Mouse (Mus musculus): ENCODE data around the gene Rpl9-ps1. TPM values are rescaled to one million over a fixed set of nuclear protein-coding genes. Genes with fewer than 3 reads are reported as not detected.

Rpl9-ps1 gene
- polyA plus RNA-seq, 1 experiment from 2014 or later = not detected

DNA sequence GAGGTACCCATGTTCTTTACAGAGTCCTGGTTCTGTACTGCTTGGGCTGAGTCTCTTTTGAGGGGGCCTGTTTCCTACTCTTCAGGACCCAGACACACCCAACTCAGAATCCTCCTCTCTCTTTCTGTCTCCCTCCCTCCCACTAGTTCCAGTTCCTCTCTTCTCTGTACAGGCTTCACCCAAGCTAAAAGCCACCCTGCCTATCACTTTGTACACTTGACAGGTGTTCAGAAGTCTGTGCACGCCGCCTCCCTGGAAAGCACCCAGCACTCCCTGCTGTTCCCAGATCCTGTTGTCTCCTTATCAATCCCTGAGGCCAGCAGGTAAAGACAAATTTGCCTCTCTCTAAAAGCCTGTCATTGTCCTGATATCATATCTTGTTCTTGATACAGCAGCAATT, 34.5 kb downstream of the Rpl9-ps1 start:
- Histone ChIP-seq H3K27me3 (ENCODE audit: control insufficient read depth, insufficient read depth, low read length) (no peaks in the 10 kb centered on the region), H3K27ac (ENCODE audit: low read depth, low read length) (no peak overlapping the region), H3K9me3 (ENCODE audit: control insufficient read depth, low read length) (no peaks in the 10 kb centered on the region), H3K4me3 (ENCODE audit: low read depth, low read length) (no peak overlapping the region), H3K36me3 (ENCODE audit: control insufficient read depth, insufficient read depth, low read length) (no peaks in the 10 kb centered on the region), H3K9ac (ENCODE audit: low read length) (no peak overlapping the region), H3K4me1 (replicated peaks; ENCODE audit: control insufficient read depth, insufficient read depth, low read length) (no peaks in the 10 kb centered on the region), H3K4me2 (ENCODE audit: low read depth, low read length, severe bottlenecking) (no peak overlapping the region)
- DNase-seq (ENCODE audit: low spot score) (no peak), ATAC-seq (replicated peaks; ENCODE audit: low FRiP score) (no peak)
- 83% methylated on average over 2 of the region's 2 CpGs for WGBS

GRCm38 (mm10) chr11:83606396-83606795, 39.0 kb downstream of the Rpl9-ps1 start:
- WGBS = 56% methylated on average over 1 of the region's 1 CpGs

DNA sequence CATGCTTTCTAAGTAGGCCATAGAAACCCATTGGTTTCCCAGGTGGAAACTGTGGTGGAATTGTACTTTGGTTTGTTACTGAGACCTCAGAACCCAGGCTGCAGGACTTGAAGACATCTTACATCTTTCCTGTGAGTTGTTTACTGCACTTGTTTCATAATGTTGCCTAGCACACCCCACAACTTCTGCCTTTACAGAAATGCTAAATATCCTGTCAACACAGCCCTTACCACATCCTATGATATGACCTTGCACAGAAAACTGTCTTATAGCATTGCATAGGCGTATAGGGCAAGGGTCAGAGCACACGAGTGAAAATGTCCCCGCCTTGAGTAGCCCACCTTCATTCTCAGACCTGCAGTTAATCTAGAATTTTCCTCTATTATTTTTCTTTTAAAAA, 39.9 kb downstream of the Rpl9-ps1 start:
- no peak overlapping the region for H3K27ac ChIP-seq (ENCODE audit: low read depth, low read length)
- no peak overlapping the region for H3K4me2 ChIP-seq (ENCODE audit: low read depth, low read length, severe bottlenecking)
- ATAC-seq (replicated peaks; ENCODE audit: low FRiP score) (no peak), DNase-seq (ENCODE audit: low spot score) (no peak)
- no peaks in the 10 kb centered on the region for H3K27me3 ChIP-seq (ENCODE audit: control insufficient read depth, insufficient read depth, low read length)
- no peak overlapping the region for H3K9ac ChIP-seq (ENCODE audit: low read length)
- no peaks in the 10 kb centered on the region for H3K9me3 ChIP-seq (ENCODE audit: control insufficient read depth, low read length)
- H3K36me3 ChIP-seq (ENCODE audit: control insufficient read depth, insufficient read depth, low read length) = no peaks in the 10 kb centered on the region
- no peak overlapping the region for H3K4me3 ChIP-seq (ENCODE audit: low read depth, low read length)
- H3K4me1 ChIP-seq (replicated peaks; ENCODE audit: control insufficient read depth, insufficient read depth, low read length) = no peaks in the 10 kb centered on the region
- 95% methylated on average over 3 of the region's 3 CpGs for WGBS

More at GRCm38 (mm10) chr11:83606396-83606795, 39.0 kb downstream of the Rpl9-ps1 start:
- no peak overlapping the region for H3K9ac ChIP-seq (ENCODE audit: low read length)
- H3K4me3 ChIP-seq (ENCODE audit: low read depth, low read length) = no peak overlapping the region
- no peaks in the 10 kb centered on the region for H3K9me3 ChIP-seq (ENCODE audit: control insufficient read depth, low read length)
- no peaks in the 10 kb centered on the region for H3K4me1 ChIP-seq (replicated peaks; ENCODE audit: control insufficient read depth, insufficient read depth, low read length)
- H3K4me2 ChIP-seq (ENCODE audit: low read depth, low read length, severe bottlenecking) = no peak overlapping the region
- ATAC-seq (replicated peaks; ENCODE audit: low FRiP score) = no peak
- no peaks in the 10 kb centered on the region for H3K36me3 ChIP-seq (ENCODE audit: control insufficient read depth, insufficient read depth, low read length)
- no peaks in the 10 kb centered on the region for H3K27me3 ChIP-seq (ENCODE audit: control insufficient read depth, insufficient read depth, low read length)
- H3K27ac ChIP-seq (ENCODE audit: low read depth, low read length) = no peak overlapping the region
- no peak for DNase-seq (ENCODE audit: low spot score)

DNA sequence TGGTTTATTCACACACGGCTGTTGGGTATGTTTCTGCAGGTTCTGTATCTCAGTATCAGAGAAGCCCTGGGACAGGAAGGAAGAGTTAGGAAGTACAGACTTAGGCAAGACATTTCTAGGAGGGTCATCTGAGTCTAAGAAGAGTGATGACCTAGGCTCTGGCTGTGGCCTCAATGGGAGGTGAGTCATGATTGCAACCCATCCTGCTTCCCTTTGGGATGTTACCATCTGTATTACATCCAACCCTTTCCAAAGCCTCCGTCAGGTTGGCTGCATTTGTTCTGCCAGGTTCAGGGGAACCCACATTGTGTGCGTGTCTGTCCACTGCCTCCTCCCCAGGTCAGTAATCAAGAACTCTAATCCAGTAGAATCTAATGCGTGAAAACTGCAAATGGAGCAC, 40.7 kb downstream of the Rpl9-ps1 start:
- no peaks in the 10 kb centered on the region for H3K9me3 ChIP-seq (ENCODE audit: control insufficient read depth, low read length)
- ATAC-seq (replicated peaks; ENCODE audit: low FRiP score) = no peak
- H3K36me3 ChIP-seq (ENCODE audit: control insufficient read depth, insufficient read depth, low read length) = no peaks in the 10 kb centered on the region
- 86% methylated on average over 4 of the region's 4 CpGs for WGBS
- H3K4me3 ChIP-seq (ENCODE audit: low read depth, low read length) = no peak overlapping the region
- H3K4me1 ChIP-seq (replicated peaks; ENCODE audit: control insufficient read depth, insufficient read depth, low read length) = no peaks in the 10 kb centered on the region
- H3K27ac ChIP-seq (ENCODE audit: low read depth, low read length) = no peak overlapping the region
- H3K27me3 ChIP-seq (ENCODE audit: control insufficient read depth, insufficient read depth, low read length) = no peaks in the 10 kb centered on the region
- DNase-seq (ENCODE audit: low spot score) = no peak
- H3K4me2 ChIP-seq (ENCODE audit: low read depth, low read length, severe bottlenecking) = no peak overlapping the region
- H3K9ac ChIP-seq (ENCODE audit: low read length) = no peak overlapping the region

GRCm38 (mm10) chr11:83603399-83603798, 42.0 kb downstream of the Rpl9-ps1 start:
- Histone ChIP-seq H3K9ac (ENCODE audit: low read length) (no peak overlapping the region), H3K36me3 (ENCODE audit: control insufficient read depth, insufficient read depth, low read length) (no peaks in the 10 kb centered on the region), H3K27ac (ENCODE audit: low read depth, low read length) (no peak overlapping the region), H3K4me3 (ENCODE audit: low read depth, low read length) (no peak overlapping the region), H3K4me1 (replicated peaks; ENCODE audit: control insufficient read depth, insufficient read depth, low read length) (no peaks in the 10 kb centered on the region), H3K9me3 (ENCODE audit: control insufficient read depth, low read length) (no peaks in the 10 kb centered on the region), H3K4me2 (ENCODE audit: low read depth, low read length, severe bottlenecking) (no peak overlapping the region), H3K27me3 (ENCODE audit: control insufficient read depth, insufficient read depth, low read length) (no peaks in the 10 kb centered on the region)
- WGBS = 93% methylated on average over 3 of the region's 3 CpGs
- no peak for ATAC-seq (replicated peaks; ENCODE audit: low FRiP score)
- no peak for DNase-seq (ENCODE audit: low spot score)

DNA sequence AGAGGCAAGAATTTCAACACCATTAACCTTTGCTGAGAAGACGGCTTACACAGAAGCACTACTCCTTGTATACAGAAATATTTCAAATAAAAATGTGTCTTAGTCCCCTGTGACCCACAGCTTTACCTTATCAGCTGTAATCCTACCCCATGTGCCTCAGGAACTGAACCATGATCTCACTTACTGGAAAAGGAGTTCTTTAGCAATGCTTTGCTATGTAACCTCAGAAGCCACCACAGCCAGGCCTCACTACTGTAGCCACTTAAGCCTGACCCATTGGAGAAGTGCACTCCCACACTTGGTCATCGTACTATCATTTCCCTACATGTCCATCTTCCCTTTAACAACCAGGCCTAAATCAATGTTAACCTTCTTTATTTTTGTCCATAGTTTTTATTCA, 44.8 kb downstream of the Rpl9-ps1 start:
- Histone ChIP-seq H3K9me3 (ENCODE audit: control insufficient read depth, low read length) (no peaks in the 10 kb centered on the region), H3K27me3 (ENCODE audit: control insufficient read depth, insufficient read depth, low read length) (no peaks in the 10 kb centered on the region), H3K4me2 (ENCODE audit: low read depth, low read length, severe bottlenecking) (no peak overlapping the region), H3K9ac (ENCODE audit: low read length) (no peak overlapping the region), H3K27ac (ENCODE audit: low read depth, low read length) (no peak overlapping the region), H3K4me1 (replicated peaks; ENCODE audit: control insufficient read depth, insufficient read depth, low read length) (no peaks in the 10 kb centered on the region), H3K36me3 (ENCODE audit: control insufficient read depth, insufficient read depth, low read length) (no peaks in the 10 kb centered on the region), H3K4me3 (ENCODE audit: low read depth, low read length) (no peak overlapping the region)
- DNase-seq (ENCODE audit: low spot score) = no peak
- 89% methylated on average over 2 of the region's 2 CpGs for WGBS
- no peak for ATAC-seq (replicated peaks; ENCODE audit: low FRiP score)

GRCm38 (mm10) chr11:83598991-83599390, 46.4 kb downstream of the Rpl9-ps1 start:
- Histone ChIP-seq H3K27me3 (ENCODE audit: control insufficient read depth, insufficient read depth, low read length) (no peaks in the 10 kb centered on the region), H3K4me1 (replicated peaks; ENCODE audit: control insufficient read depth, insufficient read depth, low read length) (no peaks in the 10 kb centered on the region), H3K9ac (ENCODE audit: low read length) (no peak overlapping the region), H3K9me3 (ENCODE audit: control insufficient read depth, low read length) (no peaks in the 10 kb centered on the region), H3K36me3 (ENCODE audit: control insufficient read depth, insufficient read depth, low read length) (no peaks in the 10 kb centered on the region), H3K4me2 (ENCODE audit: low read depth, low read length, severe bottlenecking) (no peak overlapping the region), H3K4me3 (ENCODE audit: low read depth, low read length) (no peak overlapping the region), H3K27ac (ENCODE audit: low read depth, low read length) (no peak overlapping the region)
- 84% methylated on average over 3 of the region's 3 CpGs for whole genome bisulfite sequencing
- no peak for DNase-seq (ENCODE audit: low spot score)
- no peak for ATAC-seq (replicated peaks; ENCODE audit: low FRiP score)

DNA sequence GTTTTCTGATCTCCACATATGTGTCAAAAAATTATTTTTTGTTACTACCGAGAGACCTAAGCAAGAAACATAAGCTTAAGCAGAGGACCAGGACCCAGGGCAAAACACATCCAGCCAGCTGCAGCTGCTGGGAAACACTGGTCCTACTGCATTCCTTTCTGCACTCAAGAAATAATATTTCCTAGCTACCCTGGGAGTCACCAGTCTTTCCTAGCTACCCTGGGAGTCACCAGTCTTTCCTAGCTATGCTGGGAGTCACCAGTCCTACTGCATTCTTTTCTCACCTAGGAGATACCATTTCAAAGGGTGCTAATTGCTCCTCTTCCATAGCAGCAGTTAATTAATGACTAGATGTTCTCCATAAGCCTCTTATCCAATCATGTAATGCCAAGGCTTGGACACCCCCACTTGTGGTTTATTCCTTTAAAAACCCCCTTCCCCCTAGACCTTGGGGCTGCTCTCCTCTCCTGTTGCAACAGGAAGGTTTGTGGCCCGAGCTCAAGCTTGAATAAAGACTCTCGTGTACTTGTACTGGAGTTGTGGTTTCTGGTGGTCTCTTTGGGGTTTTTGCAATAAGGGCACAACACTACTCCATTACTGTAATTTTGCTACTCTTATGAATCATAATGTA, 47.1 kb downstream of the Rpl9-ps1 start:
- DNase-seq (ENCODE audit: low spot score) = no peak
- WGBS = 79% methylated on average over 3 of the region's 3 CpGs
- no peak for ATAC-seq (replicated peaks; ENCODE audit: low FRiP score)

GRCm38 (mm10) chr11:83597796-83598195, 47.6 kb downstream of the Rpl9-ps1 start:
- no peaks in the 10 kb centered on the region; the same call in 1 of the 2 replicates for H3K4me1 ChIP-seq (replicated peaks; ENCODE audit: control insufficient read depth, insufficient read depth, low read length)
- no peak overlapping the region for H3K4me3 ChIP-seq (ENCODE audit: low read depth, low read length)
- no peak for DNase-seq (ENCODE audit: low spot score)
- H3K27me3 ChIP-seq (ENCODE audit: control insufficient read depth, insufficient read depth, low read length) = no peaks in the 10 kb centered on the region
- H3K9ac ChIP-seq (ENCODE audit: low read length) = no peak overlapping the region
- no peak for ATAC-seq (replicated peaks; ENCODE audit: low FRiP score)
- H3K36me3 ChIP-seq (ENCODE audit: control insufficient read depth, insufficient read depth, low read length) = no peaks in the 10 kb centered on the region
- no peak overlapping the region for H3K4me2 ChIP-seq (ENCODE audit: low read depth, low read length, severe bottlenecking)
- no peak overlapping the region for H3K27ac ChIP-seq (ENCODE audit: low read depth, low read length)
- no peaks in the 10 kb centered on the region for H3K9me3 ChIP-seq (ENCODE audit: control insufficient read depth, low read length)
- WGBS = 86% methylated on average over 7 of the region's 7 CpGs

More for the DNA sequence above, 47.1 kb downstream of the Rpl9-ps1 start:
- H3K36me3 ChIP-seq (ENCODE audit: control insufficient read depth, insufficient read depth, low read length) = no peaks in the 10 kb centered on the region
- no peak overlapping the region for H3K4me2 ChIP-seq (ENCODE audit: low read depth, low read length, severe bottlenecking)
- H3K9ac ChIP-seq (ENCODE audit: low read length) = no peak overlapping the region
- H3K9me3 ChIP-seq (ENCODE audit: control insufficient read depth, low read length) = no peaks in the 10 kb centered on the region
- no peaks in the 10 kb centered on the region for H3K4me1 ChIP-seq (replicated peaks; ENCODE audit: control insufficient read depth, insufficient read depth, low read length)
- H3K27me3 ChIP-seq (ENCODE audit: control insufficient read depth, insufficient read depth, low read length) = no peaks in the 10 kb centered on the region
- no peak overlapping the region for H3K4me3 ChIP-seq (ENCODE audit: low read depth, low read length)
- no peak overlapping the region for H3K27ac ChIP-seq (ENCODE audit: low read depth, low read length)
